Mouse (Mus musculus): Measurements from ENCODE around the gene Gm8232.
"Not testable (repeated sequence)": the region's sequence is repeated elsewhere in the genome, so short reads cannot be mapped to it uniquely, and the experiment has no call there.

Gene Gm8232

GRCm38 (mm10) chr14:44433335-44433734, at the start of gene Gm8232:
Gene Gm8232 (plus strand): TSS chr14:44433635.
- DNase-seq (ENCODE audit: low spot score in 2 of 2), result not testable (repeated sequence)

- DNase-seq (ENCODE audit: low spot score in 2 of 2), result not testable (repeated sequence)
Measured at GRCm38 (mm10) chr14:44384233-44384632, 49.2 kb upstream of the Gm8232 start.

- DNase-seq (ENCODE audit: low spot score in 2 of 2), result not testable (repeated sequence)
Measured at GRCm38 (mm10) chr14:44410588-44410987, 22.8 kb upstream of the Gm8232 start, which contains the start of gene Gm3371. Gene Gm3371 (minus strand): TSS chr14:44410688.
